Mouse (Mus musculus): ENCODE measurements around the gene Ubap1l. TPM values are rescaled to one million over a fixed set of nuclear protein-coding genes. Genes with fewer than 3 reads are reported as not detected.
A peak's percentile ranks its signal among the peaks of the same experiment; 100 is the strongest.

Gene Ubap1l
- total and polyA plus RNA-seq, 3 experiments = 0.13 TPM; not detected in 2

DNA sequence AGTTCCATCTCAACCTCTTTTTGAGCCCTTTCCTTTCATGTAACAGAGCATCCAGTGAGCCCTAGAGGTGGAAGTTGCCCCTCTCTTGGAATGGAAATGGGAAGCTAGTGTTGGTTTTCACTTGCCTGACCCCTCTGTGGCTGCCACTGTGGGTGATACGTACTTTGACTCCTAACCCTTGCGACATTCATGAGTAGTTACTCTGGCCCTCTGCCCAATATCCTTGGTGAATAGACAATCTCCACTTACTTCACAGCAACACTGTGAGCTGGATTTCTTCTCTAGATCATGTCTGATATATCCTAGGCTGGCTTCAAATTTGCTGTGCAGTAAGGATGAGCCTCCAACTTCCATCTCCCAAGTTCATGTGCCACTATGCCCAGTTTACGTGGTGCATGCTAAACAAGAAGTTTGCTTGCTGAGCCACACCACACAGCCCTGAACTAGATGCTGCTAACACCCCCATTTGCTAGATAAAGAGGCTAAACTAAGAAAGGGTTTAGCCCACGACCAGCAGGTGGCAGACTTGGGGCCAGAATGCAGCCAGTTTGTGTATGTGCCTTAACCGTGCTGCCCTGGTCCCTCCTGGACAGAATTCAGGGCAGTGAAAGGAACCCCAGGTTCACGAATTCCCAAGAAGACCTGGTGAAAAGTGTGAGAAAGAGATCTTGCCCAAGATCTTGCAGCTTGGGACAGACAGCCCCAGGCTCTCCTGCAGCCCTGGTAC is 32.0 kb downstream of the Ubap1l start:
- Histone ChIP-seq H3K4me1 (ENCODE audit: control insufficient read depth in 1 of 2, insufficient read depth in 2 of 2) (peaks cover 0 to 6% of the 10 kb centered on the region in 2 experiments; a peak in 2 of 4 replicates), H3K36me3 (replicated peaks in 1 of 2; ENCODE audit: control insufficient read depth in 1 of 2, insufficient read depth in 1 of 2, low read length in 1 of 2) (no peaks in the 10 kb centered on the region), H3K27ac (ENCODE audit: insufficient read depth, low read depth) (no peak overlapping the region), H3K79me2 (replicated peaks; ENCODE audit: control insufficient read depth, extremely low read depth, insufficient read depth, poor library complexity, severe bottlenecking) (no peaks in the 10 kb centered on the region), H3K27me3 (replicated peaks) (peaks cover 7% of the 10 kb centered on the region), H3K9me3 (replicated peaks; ENCODE audit: low read length) (peaks cover 4% of the 10 kb centered on the region), H3K9ac (ENCODE audit: insufficient read depth, low read depth) (no peak overlapping the region), H3K4me2 (ENCODE audit: insufficient read depth, low read depth, poor library complexity, severe bottlenecking) (no peak overlapping the region), H3K4me3 (replicated peaks in 1 of 3; ENCODE audit: low read depth in 2 of 3, low read length in 2 of 3, poor library complexity in 1 of 3) (no peak overlapping the region)
- dilution Hi-C loops (cut with MboI; ENCODE audit: extremely low pct_ligation_motif_present, extremely low pct_unique_long_range_greater_than_20kb, low sequenced_read_pairs) (no loop called here), in situ Hi-C loops (cut with MboI; ENCODE audit: low pct_ligation_motif_present, low pct_unique_long_range_greater_than_20kb, low sequenced_read_pairs) (no loop called here)
- TF ChIP-seq CTCF (conservative IDR thresholded peaks at IDR 0.05 in 1 of 2, IDR thresholded peaks at IDR 0.05 in 1 of 2; ENCODE audit: low read depth in 2 of 2, low read length in 2 of 2) (peak; percentile 54 to 86), TCF12 (IDR thresholded peaks at IDR 0.05; ENCODE audit: low read depth, low read length) (no peak), TBP (conservative IDR thresholded peaks at IDR 0.05; ENCODE audit: low read depth, low read length) (no peak), RAD21 (IDR thresholded peaks at IDR 0.05; ENCODE audit: low read depth, low read length) (peak; percentile 59), CHD1 (IDR thresholded peaks at IDR 0.05; ENCODE audit: low read depth, low read length) (no peak), KAT2A (IDR thresholded peaks at IDR 0.05; ENCODE audit: insufficient replicate concordance, low read length) (no peak), ZC3H11A (IDR thresholded peaks at IDR 0.05; ENCODE audit: low read depth, low read length) (no peak), MAX (IDR thresholded peaks at IDR 0.05; ENCODE audit: low read length) (no peak), IRF4 (IDR thresholded peaks at IDR 0.05; ENCODE audit: low read depth, low read length) (no peak), USF2 (conservative IDR thresholded peaks at IDR 0.05; ENCODE audit: low read depth, low read length) (no peak), SIN3A (IDR thresholded peaks at IDR 0.05; ENCODE audit: low read length) (no peak), HCFC1 (IDR thresholded peaks at IDR 0.05; ENCODE audit: low read depth, low read length) (no peak), SMC3 (IDR thresholded peaks at IDR 0.05; ENCODE audit: low read depth, low read length) (peak; percentile 90), MXI1 (IDR thresholded peaks at IDR 0.05; ENCODE audit: low read depth, low read length) (no peak)
- DNase-seq (ENCODE audit: extremely low read depth) = peak; percentile 56

DNA sequence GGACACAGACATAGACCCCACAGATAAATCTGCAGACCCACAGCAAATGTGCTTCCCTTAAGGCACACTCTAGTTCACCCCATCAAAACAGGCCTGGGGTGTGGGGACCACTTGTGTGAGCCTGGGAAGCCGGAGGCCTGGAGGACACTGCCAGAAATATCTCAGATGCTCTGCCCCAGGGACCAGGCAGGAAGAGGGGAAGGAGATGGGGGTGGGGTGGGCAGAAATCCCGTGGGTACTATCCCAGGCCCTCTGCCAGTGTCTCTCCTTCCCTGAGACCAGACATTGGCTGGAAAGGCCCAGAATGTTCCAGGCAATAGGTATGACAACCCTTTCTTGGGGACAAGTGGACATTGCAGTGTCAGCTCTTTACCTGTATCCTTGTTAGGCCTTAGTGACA is 32.8 kb downstream of the Ubap1l start:
- peaks cover 4% of the 10 kb centered on the region for H3K9me3 ChIP-seq (replicated peaks; ENCODE audit: low read length)
- no peak for DNase-seq (ENCODE audit: extremely low read depth)
- TF ChIP-seq MAFK (IDR thresholded peaks at IDR 0.05; ENCODE audit: insufficient replicate concordance, low read length) = no peak
- no peak for TF ChIP-seq ZKSCAN1 (IDR thresholded peaks at IDR 0.05; ENCODE audit: borderline replicate concordance, low read depth, low read length)
- no peak overlapping the region for H3K4me2 ChIP-seq (ENCODE audit: insufficient read depth, low read depth, poor library complexity, severe bottlenecking)
- H3K4me3 ChIP-seq (replicated peaks in 1 of 3; ENCODE audit: low read depth in 2 of 3, low read length in 2 of 3, poor library complexity in 1 of 3) = no peak overlapping the region
- dilution Hi-C loops (cut with MboI; ENCODE audit: extremely low pct_ligation_motif_present, extremely low pct_unique_long_range_greater_than_20kb, low sequenced_read_pairs) = no loop called here
- peaks cover 7% of the 10 kb centered on the region for H3K27me3 ChIP-seq (replicated peaks)
- in situ Hi-C loops (cut with MboI; ENCODE audit: low pct_ligation_motif_present, low pct_unique_long_range_greater_than_20kb, low sequenced_read_pairs) = no loop called here
- no peaks in the 10 kb centered on the region for H3K79me2 ChIP-seq (replicated peaks; ENCODE audit: control insufficient read depth, extremely low read depth, insufficient read depth, poor library complexity, severe bottlenecking)
- H3K9ac ChIP-seq (ENCODE audit: insufficient read depth, low read depth) = no peak overlapping the region
- peaks cover 0 to 12% of the 10 kb centered on the region in 2 experiments; a peak in 3 of 4 replicates for H3K4me1 ChIP-seq (ENCODE audit: control insufficient read depth in 1 of 2, insufficient read depth in 2 of 2)
- no peaks in the 10 kb centered on the region for H3K36me3 ChIP-seq (replicated peaks in 1 of 2; ENCODE audit: control insufficient read depth in 1 of 2, insufficient read depth in 1 of 2, low read length in 1 of 2)
- no peak overlapping the region for H3K27ac ChIP-seq (ENCODE audit: insufficient read depth, low read depth)

All from CH12.LX (cell line).